Mouse (Mus musculus) kidney, postnatal 14 days (tissue): ENCODE measurements around the gene 4930438A08Rik.

Source experiments
- DNase-seq: peaks from one replicate; pipeline ENCODE4 v3.0.0; 2022; ENCODE audit warnings: mixed read lengths

Gene 4930438A08Rik

DNA sequence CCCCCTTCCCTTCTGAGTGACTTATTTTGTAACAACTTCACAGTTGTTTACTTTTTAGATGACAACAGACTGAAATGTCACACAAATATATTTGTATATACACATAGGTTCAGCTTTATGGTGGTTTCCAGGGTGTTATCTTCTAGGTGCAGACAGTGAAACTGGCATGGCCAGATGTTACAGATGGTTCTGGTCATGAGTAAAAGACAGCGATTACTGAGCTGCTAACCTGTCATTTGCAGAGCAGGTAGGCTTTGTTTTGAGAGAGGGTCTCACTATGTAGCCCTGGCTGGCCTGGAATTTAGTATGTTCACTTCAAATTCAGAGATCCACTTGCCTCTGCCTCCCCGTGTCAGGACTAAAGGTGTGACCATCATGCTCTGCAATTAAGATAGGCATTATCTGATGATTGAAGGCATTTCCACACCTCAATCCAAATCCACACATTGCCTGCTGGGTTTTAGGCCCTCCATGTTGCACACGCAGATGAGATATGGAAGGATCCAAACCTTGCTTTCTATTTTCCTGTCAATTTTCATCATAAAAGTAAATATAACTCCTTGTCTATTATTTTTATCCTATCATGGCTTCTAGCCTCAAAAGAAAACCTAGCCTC, 50.1 kb downstream of the 4930438A08Rik start:
- DNase-seq, result no peak

DNA sequence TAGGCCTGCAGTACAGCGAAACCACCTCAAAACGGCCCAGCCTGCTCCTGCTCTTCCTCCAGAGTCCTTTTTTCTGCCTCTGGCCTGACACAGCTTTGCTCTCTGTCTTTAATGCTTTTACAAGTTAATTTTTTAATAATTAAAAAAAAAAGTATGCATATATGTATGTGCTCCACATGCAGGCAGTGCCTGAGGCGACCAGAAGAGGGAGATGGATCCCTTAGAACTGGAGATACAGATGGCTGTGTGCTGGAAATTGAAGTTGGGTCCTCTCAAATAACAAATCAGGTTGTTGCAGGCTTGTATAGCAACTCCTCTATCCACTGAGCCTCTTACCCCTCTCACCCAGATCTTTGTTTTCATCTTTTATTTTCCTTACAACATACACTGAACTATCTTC, 52.2 kb downstream of the 4930438A08Rik start:
- DNase-seq, result no peak

DNA sequence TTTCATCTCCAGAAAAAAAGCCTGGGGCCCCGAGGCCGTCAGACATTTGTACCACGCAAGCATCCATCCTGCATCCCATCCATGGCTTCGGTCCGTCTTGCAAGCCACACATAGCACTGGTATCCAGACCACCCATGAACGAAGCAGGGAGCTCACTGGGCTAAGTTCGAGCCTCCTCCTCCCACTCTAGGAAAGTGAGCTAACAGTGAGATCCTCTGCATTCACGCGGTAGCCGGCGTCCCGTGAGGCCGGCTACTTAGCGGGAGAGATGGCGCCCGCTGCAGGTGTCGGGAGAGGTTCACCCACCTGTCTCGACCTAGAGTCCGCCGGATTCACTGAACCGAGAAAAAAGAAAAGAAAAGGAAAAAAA, 55.3 kb downstream of the 4930438A08Rik start:
- DNase-seq, result no peak

DNA sequence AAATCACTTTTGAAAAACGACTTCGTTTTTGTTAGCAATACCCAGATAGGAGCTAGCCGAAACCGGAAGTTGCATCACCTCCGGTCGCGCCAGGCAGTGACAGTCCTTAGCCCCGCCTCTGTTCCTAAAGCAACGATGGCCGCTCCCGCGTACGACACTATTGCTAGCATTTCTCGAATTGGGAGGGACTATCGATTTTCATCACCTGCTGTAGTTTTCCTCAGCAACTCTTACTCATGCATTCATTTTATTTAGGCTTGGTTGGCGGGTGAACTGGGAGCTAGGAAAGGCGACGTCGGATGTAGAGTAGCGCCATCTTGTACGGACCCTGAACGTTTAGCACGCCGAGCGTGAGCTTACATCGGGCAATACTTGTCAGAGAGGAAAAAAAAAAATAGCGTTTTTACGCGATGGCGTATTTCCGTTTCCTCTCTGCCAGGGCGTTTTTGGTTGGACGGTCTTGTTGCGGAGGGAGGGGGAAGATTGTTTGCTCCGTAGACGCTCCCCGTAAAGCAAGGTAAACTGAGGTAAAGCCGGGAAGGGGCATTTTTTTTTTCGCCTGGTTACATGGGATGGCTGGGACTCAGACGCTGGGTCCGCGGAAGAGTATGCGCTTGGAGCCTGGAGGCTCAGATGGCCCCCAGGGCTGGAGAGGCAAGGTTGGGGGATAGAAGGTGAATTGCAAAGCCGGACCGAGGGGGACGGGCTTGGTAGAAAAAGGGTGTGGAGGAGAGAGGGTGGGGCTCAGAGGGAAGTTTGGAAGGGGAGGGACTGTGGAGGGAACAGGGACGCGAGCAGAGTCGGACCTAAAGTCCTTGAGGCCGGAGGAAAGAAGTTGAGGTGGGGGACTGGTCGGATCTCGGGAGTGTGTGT, 55.9 kb downstream of the 4930438A08Rik start, which contains the start of the genes Zfp672 and Sh3bp5l:
Gene Zfp672 (minus strand): TSS at position 64 of the 873 bp plus-strand sequence.
Gene Sh3bp5l (plus strand): TSS at position 449 of the 873 bp plus-strand sequence.
- peak; percentile 93 for DNase-seq

DNA sequence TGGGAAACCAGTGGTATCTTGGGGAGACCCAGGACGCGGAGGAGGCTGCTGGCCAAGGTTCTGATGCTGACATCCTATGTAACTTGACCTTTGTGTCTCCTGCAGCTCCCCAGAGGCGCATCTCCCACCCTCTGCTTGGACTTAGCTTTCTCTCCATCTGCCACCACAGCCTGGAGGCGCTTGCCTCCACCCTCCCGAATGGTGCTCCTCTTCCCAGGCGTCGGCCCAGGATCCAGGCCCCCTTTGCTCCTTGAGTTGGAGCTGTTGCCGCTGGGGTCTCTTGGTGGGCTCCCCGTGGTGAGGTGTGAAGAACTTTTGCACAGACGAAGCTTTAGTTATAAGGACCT, 56.5 kb downstream of the 4930438A08Rik start:
- no peak for DNase-seq

DNA sequence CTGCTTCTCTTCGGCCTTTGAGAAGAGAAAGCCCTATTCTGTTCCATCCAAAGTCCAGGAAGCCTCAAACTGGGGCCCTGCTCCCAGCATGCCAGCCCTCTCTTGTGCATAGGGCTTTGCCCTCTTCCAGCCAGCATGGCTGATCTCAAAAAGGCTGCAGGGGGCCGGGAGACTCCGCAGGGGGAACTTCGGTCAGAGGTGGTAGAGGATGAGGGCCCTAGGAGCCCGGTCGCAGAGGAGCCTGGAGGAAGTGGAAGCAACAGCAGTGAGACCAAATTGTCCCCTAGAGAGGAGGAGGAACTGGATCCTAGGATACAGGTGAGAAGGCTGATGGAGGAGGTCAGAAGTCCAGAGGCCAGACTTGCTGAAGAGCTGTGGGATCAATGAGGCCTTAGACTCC, 56.9 kb downstream of the 4930438A08Rik start:
- DNase-seq, result no peak

DNA sequence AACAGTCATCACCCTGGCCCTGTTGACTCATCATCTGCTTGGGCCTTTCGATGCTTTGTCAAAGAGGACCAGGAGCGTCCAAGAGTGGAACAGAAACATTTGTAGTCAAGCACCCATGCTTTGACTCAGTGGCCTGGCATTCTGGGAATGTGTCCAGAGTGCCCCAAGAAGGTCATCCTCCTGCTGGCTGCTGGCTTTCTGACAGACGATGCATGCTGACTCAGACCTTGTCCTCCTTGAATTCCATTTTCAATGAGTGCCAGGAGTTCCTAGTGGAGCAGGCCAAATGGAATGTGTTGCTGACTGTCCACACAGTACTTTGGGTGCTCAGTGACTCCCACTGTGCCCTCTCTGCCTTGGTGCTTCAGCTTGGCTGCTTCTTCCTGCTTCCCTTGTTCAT, 60.1 kb downstream of the 4930438A08Rik start:
- peak; percentile 75 for DNase-seq
